Mouse (Mus musculus): ENCODE data around the gene Tmem206.

DNA sequence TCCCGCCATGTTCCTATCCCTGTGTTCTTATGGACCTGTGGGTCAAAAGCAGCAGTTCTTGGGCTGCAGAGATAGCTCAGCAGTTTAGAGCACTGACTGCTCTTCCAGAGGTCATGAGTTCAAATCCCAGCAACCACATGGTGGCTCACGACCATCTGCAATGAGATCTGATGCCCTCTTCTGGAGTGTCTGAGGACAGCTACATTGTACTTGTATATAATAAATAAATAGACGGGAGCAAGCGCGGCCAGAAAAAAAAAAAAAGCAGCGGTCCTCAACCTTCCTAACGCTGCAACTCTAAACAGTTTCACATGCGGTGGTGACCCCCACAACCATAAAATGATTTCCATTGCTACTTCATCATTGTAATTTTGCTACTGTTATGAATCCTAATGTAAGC lies 8.9 kb upstream of the Tmem206 start:
- no peak for TF ChIP-seq POLR2A (IDR thresholded peaks at IDR 0.05; ENCODE audit: low read depth, low read length)
- TF ChIP-seq CTCF (IDR thresholded peaks at IDR 0.05; ENCODE audit: extremely low read depth, insufficient read depth, insufficient read length, insufficient replicate concordance) = no peak

All from spleen, adult 2 months (tissue).